Mouse (Mus musculus) intestine, postnatal 0 days (tissue): ENCODE data around the gene Prdm13. TPM values are rescaled to one million over a fixed set of nuclear protein-coding genes. Genes with fewer than 3 reads are reported as not detected.
A peak's percentile ranks its signal among the peaks of the same experiment; 100 is the strongest.

Experiments used
- ATAC-seq: fragments of 200-750 bp; cut with Nextera tagmentation; 2 replicates; pipeline ENCODE4 v1.8.0; 2017; ENCODE audit warnings: mild to moderate bottlenecking, moderate TSS enrichment, moderate library complexity
- H3K27ac ChIP-seq: fragments of 300-500 bp; sonication (generic); 2 replicates; pipeline ENCODE4 v1.5.1; 2014; ENCODE audit warnings: mild to moderate bottlenecking, low read depth, low read length, moderate library complexity
- H3K27me3 ChIP-seq: fragments of 300-500 bp; sonication (generic); replicated peaks from 2 replicates; pipeline ENCODE4 v1.6.1; 2014; ENCODE audit warnings: low read length, mixed read lengths; ENCODE audit not compliant: control insufficient read depth, insufficient read depth
- H3K36me3 ChIP-seq: fragments of 300-500 bp; sonication (generic); 2 replicates; pipeline ENCODE4 v1.6.1; 2014; ENCODE audit warnings: mild to moderate bottlenecking, moderate library complexity; ENCODE audit not compliant: control insufficient read depth, insufficient read depth
- H3K4me1 ChIP-seq: fragments of 300-500 bp; sonication (generic); replicated peaks from 2 replicates; pipeline ENCODE4 v1.6.1; 2014; ENCODE audit warnings: antibody characterized with exemption, low read length, mixed read lengths; ENCODE audit not compliant: control insufficient read depth, insufficient read depth
- H3K4me2 ChIP-seq: fragments of 300-500 bp; sonication (generic); replicated peaks from 2 replicates; pipeline ENCODE4 v1.6.1; 2014; ENCODE audit warnings: low read depth, mild to moderate bottlenecking, moderate library complexity
- H3K4me3 ChIP-seq: fragments of 300-500 bp; sonication (generic); 2 replicates; pipeline ENCODE4 v1.5.1; 2014; ENCODE audit warnings: low read depth, low read length
- H3K9ac ChIP-seq: fragments of 300-500 bp; sonication (generic); 2 replicates; pipeline ENCODE4 v1.6.1; 2014; ENCODE audit warnings: mild to moderate bottlenecking, low read depth, low read length
- H3K9me3 ChIP-seq: fragments of 300-500 bp; sonication (generic); 2 replicates; pipeline ENCODE4 v1.6.1; 2016; ENCODE audit warnings: mixed run types; ENCODE audit not compliant: control insufficient read depth
- CTCF ChIP-seq: sonication (generic); IDR thresholded peaks from 2 replicates; pipeline ENCODE4 v1.5.1; 2016; ENCODE audit warnings: low read depth, mild to moderate bottlenecking, control low read depth, antibody characterized with exemption, moderate library complexity
- WGBS: fragments of 180-500 bp; shearing (Covaris S2); extraction: QIAGEN DNeasy Blood & Tissue Kit; methylation state at CpG from one replicate; pipeline ENCODE4 v1.1.7; 2014; 5-methylcytosine and 5-hydroxymethylcytosine counted together
- polyA plus RNA-seq: library from polyadenylated mRNA; unstranded; fragments of >200 nt; fragmentation: Nextera tagmentation; extraction: Ambion mirVana; gene quantifications from 2 replicates; pipeline ENCODE4 v1.2.1, GENCODE M21; 2015

The Prdm13 gene
- polyA plus RNA-seq: not detected in 2 replicates

GRCm38 (mm10) chr4:21685595-21686091 is at the start of gene Prdm13:
TSS of gene Prdm13 (minus strand) at chr4:21685963.
- H3K36me3 ChIP-seq: no peaks in the 10 kb centered on the region
- H3K9ac ChIP-seq: no peak within 1 kb of the TSS
- no peak for TF ChIP-seq CTCF
- no peaks in the 10 kb centered on the region for H3K9me3 ChIP-seq
- no peak within 1 kb of the TSS for H3K4me2 ChIP-seq
- H3K4me3 ChIP-seq: no peak within 1 kb of the TSS
- under 1% methylated on average over 38 of the region's 38 CpGs for WGBS
- ATAC-seq: no peak
- peaks cover 94% of the 10 kb centered on the region for H3K27me3 ChIP-seq
- H3K4me1 ChIP-seq: 0 out of 2 replicates have a peak, but pooled peaks cover 5% of the 10 kb centered on the region
- H3K27ac ChIP-seq: no peak within 1 kb of the TSS

GRCm38 (mm10) chr4:21727615-21728165 is 41.9 kb upstream of the Prdm13 start, which contains the start of gene Ccnc:
TSS of gene Ccnc (plus strand) at chr4:21727701.
- Histone ChIP-seq H3K4me1 (no peaks in the 10 kb centered on the region), H3K9me3 (no peaks in the 10 kb centered on the region), H3K27ac (peak within 1 kb of the TSS; percentile 54; the same call in 1 of the 2 replicates), H3K27me3 (no peaks in the 10 kb centered on the region), H3K4me3 (peak within 1 kb of the TSS; percentile 70), H3K36me3 (no peaks in the 10 kb centered on the region), H3K9ac (peak within 1 kb of the TSS; percentile 64), H3K4me2 (peak within 1 kb of the TSS; percentile 67)
- peak; percentile 98 for ATAC-seq
- no peak for TF ChIP-seq CTCF
- WGBS: under 1% methylated on average over 37 of the region's 37 CpGs

GRCm38 (mm10) chr4:21726912-21727614 is 41.3 kb upstream of the Prdm13 start:
- peak; percentile 36 for ATAC-seq
- WGBS: under 1% methylated on average over 22 of the region's 22 CpGs

GRCm38 (mm10) chr4:21722752-21723334 is 37.1 kb upstream of the Prdm13 start:
- Histone ChIP-seq H3K4me3 (no peak overlapping the region), H3K9me3 (no peaks in the 10 kb centered on the region), H3K4me1 (no peaks in the 10 kb centered on the region), H3K4me2 (no peak overlapping the region), H3K9ac (no peak overlapping the region), H3K36me3 (no peaks in the 10 kb centered on the region), H3K27me3 (no peaks in the 10 kb centered on the region), H3K27ac (no peak overlapping the region)
- WGBS: 64% methylated on average over 7 of the region's 7 CpGs
- no peak for TF ChIP-seq CTCF
- no peak for ATAC-seq

More at GRCm38 (mm10) chr4:21726912-21727614, 41.3 kb upstream of the Prdm13 start:
- H3K4me1 ChIP-seq: no peaks in the 10 kb centered on the region
- no peaks in the 10 kb centered on the region for H3K36me3 ChIP-seq
- H3K4me3 ChIP-seq: peak overlapping the region; percentile 70
- H3K4me2 ChIP-seq: peak overlapping the region; percentile 67
- H3K9ac ChIP-seq: peak overlapping the region; percentile 64
- peak; percentile 80 for TF ChIP-seq CTCF
- no peaks in the 10 kb centered on the region for H3K9me3 ChIP-seq
- no peak overlapping the region; the same call in 1 of the 2 replicates for H3K27ac ChIP-seq
- no peaks in the 10 kb centered on the region for H3K27me3 ChIP-seq

- no peak overlapping the region for H3K4me3 ChIP-seq
- H3K27me3 ChIP-seq: no peaks in the 10 kb centered on the region
- H3K4me1 ChIP-seq: 0 out of 2 replicates have a peak, but pooled peaks cover 4% of the 10 kb centered on the region
- no peak overlapping the region for H3K9ac ChIP-seq
- H3K27ac ChIP-seq: no peak overlapping the region
- H3K9me3 ChIP-seq: no peaks in the 10 kb centered on the region
- no peaks in the 10 kb centered on the region for H3K36me3 ChIP-seq
- WGBS: 3% methylated on average over 13 of the region's 13 CpGs
- peak; percentile 93 for ATAC-seq
- H3K4me2 ChIP-seq: no peak overlapping the region
- peak; percentile 22; the same call in 1 of the 2 replicates for TF ChIP-seq CTCF
Measured at GRCm38 (mm10) chr4:21712147-21712546, 26.4 kb upstream of the Prdm13 start.

GRCm38 (mm10) chr4:21705046-21705445 is 19.3 kb upstream of the Prdm13 start:
- no peak overlapping the region for H3K27ac ChIP-seq
- H3K36me3 ChIP-seq: no peaks in the 10 kb centered on the region
- H3K9ac ChIP-seq: no peak overlapping the region
- H3K9me3 ChIP-seq: no peaks in the 10 kb centered on the region
- no peaks in the 10 kb centered on the region for H3K27me3 ChIP-seq
- no peak overlapping the region for H3K4me3 ChIP-seq
- 39% methylated on average over 1 of the region's 1 CpGs for WGBS
- TF ChIP-seq CTCF: peak; percentile 24; the same call in 1 of the 2 replicates
- H3K4me2 ChIP-seq: no peak overlapping the region
- no peak for ATAC-seq
- H3K4me1 ChIP-seq: no peaks in the 10 kb centered on the region
